Mouse (Mus musculus) lung, embryonic 16.5 days (tissue): ENCODE measurements around the gene Slc32a1. TPM values are rescaled to one million over a fixed set of nuclear protein-coding genes. Genes with fewer than 3 reads are reported as not detected.

ENCODE experiments used
- ATAC-seq: fragments of 200-750 bp; cut with Nextera tagmentation; 2 replicates; pipeline ENCODE4 v1.8.0; 2017; ENCODE audit warnings: low read depth, mild to moderate bottlenecking, moderate library complexity
- H3K27ac ChIP-seq: fragments of 300-500 bp; sonication (generic); 2 replicates; pipeline ENCODE4 v1.5.1; 2014; ENCODE audit warnings: mild to moderate bottlenecking, control low read depth, low read length
- H3K27me3 ChIP-seq: fragments of 300-500 bp; sonication (generic); 2 replicates; pipeline ENCODE4 v1.6.1; 2014; ENCODE audit warnings: low read depth, low read length, mixed read lengths; ENCODE audit not compliant: control insufficient read depth, insufficient read depth
- H3K36me3 ChIP-seq: fragments of 300-500 bp; sonication (generic); 2 replicates; pipeline ENCODE4 v1.6.1; 2014; ENCODE audit warnings: low read length; ENCODE audit not compliant: control insufficient read depth, insufficient read depth
- H3K4me1 ChIP-seq: fragments of 300-500 bp; sonication (generic); replicated peaks from 2 replicates; pipeline ENCODE4 v1.6.1; 2014; ENCODE audit warnings: low read length, mixed read lengths; ENCODE audit not compliant: control insufficient read depth, insufficient read depth
- H3K4me2 ChIP-seq: fragments of 300-500 bp; sonication (generic); 2 replicates; pipeline ENCODE4 v1.6.1; 2014; ENCODE audit warnings: low read depth, low read length, control low read depth
- H3K4me3 ChIP-seq: fragments of 300-500 bp; sonication (generic); 2 replicates; pipeline ENCODE4 v1.5.1; 2014; ENCODE audit warnings: mild to moderate bottlenecking, low read length, control low read depth
- H3K9ac ChIP-seq: fragments of 300-500 bp; sonication (generic); 2 replicates; pipeline ENCODE4 v1.6.1; 2014; ENCODE audit warnings: low read length, control low read depth
- H3K9me3 ChIP-seq: fragments of 300-500 bp; sonication (generic); 2 replicates; pipeline ENCODE4 v1.6.1; 2016; ENCODE audit warnings: low read length; ENCODE audit not compliant: control insufficient read depth
- WGBS: fragments of 180-500 bp; shearing (Covaris S2); extraction: QIAGEN DNeasy Blood & Tissue Kit; methylation state at CpG from one replicate; pipeline ENCODE4 v1.1.7; 2014; 5-methylcytosine and 5-hydroxymethylcytosine counted together
- polyA plus RNA-seq: library from polyadenylated mRNA; unstranded; fragments of >200 nt; fragmentation: Nextera tagmentation; extraction: Ambion mirVana; gene quantifications from 2 replicates; pipeline ENCODE4 v1.2.1, GENCODE M21; 2015

Slc32a1 gene
- polyA plus RNA-seq, 1 experiment from 2014 or later = not detected

GRCm38 (mm10) chr2:158616790-158617189, 6.2 kb downstream of the Slc32a1 start:
- H3K27ac ChIP-seq = no peak overlapping the region

GRCm38 (mm10) chr2:158624718-158625222, 14.2 kb downstream of the Slc32a1 start, which contains the start of gene Actr5:
Gene Actr5 (plus strand): TSS chr2:158624888.
- no peaks in the 10 kb centered on the region for H3K9me3 ChIP-seq
- peak within 1 kb of the TSS; percentile 93 for H3K4me2 ChIP-seq
- peak within 1 kb of the TSS; percentile 92 for H3K27ac ChIP-seq
- H3K4me1 ChIP-seq = peaks cover 11% of the 10 kb centered on the region
- 0% methylated on average over 39 of the region's 39 CpGs for WGBS
- peak within 1 kb of the TSS; percentile 88 for H3K4me3 ChIP-seq
- ATAC-seq = peak; percentile 98
- H3K9ac ChIP-seq = peak within 1 kb of the TSS; percentile 92
- H3K27me3 ChIP-seq = peaks cover 2% of the 10 kb centered on the region
- peaks cover 9% of the 10 kb centered on the region; the same call in 1 of the 2 replicates for H3K36me3 ChIP-seq

More at GRCm38 (mm10) chr2:158616790-158617189, 6.2 kb downstream of the Slc32a1 start:
- no peak overlapping the region for H3K4me2 ChIP-seq
- H3K4me1 ChIP-seq = 0 out of 2 replicates have a peak, but pooled peaks cover 2% of the 10 kb centered on the region
- no peak for ATAC-seq
- H3K9me3 ChIP-seq = no peaks in the 10 kb centered on the region
- H3K27me3 ChIP-seq = peaks cover 72% of the 10 kb centered on the region
- H3K36me3 ChIP-seq = no peaks in the 10 kb centered on the region
- H3K4me3 ChIP-seq = no peak overlapping the region
- 10% methylated on average over 11 of the region's 11 CpGs for WGBS
- H3K9ac ChIP-seq = no peak overlapping the region

GRCm38 (mm10) chr2:158625231-158625630, 14.7 kb downstream of the Slc32a1 start:
- ATAC-seq = peak; percentile 62; the same call in 1 of the 2 replicates
- Histone ChIP-seq H3K4me2 (peak overlapping the region; percentile 93), H3K4me3 (peak overlapping the region; percentile 88), H3K9me3 (no peaks in the 10 kb centered on the region), H3K9ac (peak overlapping the region; percentile 92), H3K27ac (peak overlapping the region; percentile 92), H3K27me3 (peaks cover under 1% of the 10 kb centered on the region), H3K36me3 (peaks cover 11% of the 10 kb centered on the region; the same call in 1 of the 2 replicates), H3K4me1 (peaks cover 11% of the 10 kb centered on the region)
- under 1% methylated on average over 43 of the region's 44 CpGs for WGBS

GRCm38 (mm10) chr2:158625697-158626096, 15.1 kb downstream of the Slc32a1 start:
- Histone ChIP-seq H3K36me3 (peaks cover 11% of the 10 kb centered on the region; the same call in 1 of the 2 replicates), H3K4me3 (peak overlapping the region; percentile 88), H3K9ac (peak overlapping the region; percentile 92), H3K9me3 (no peaks in the 10 kb centered on the region), H3K4me1 (peaks cover 11% of the 10 kb centered on the region), H3K27ac (no peak overlapping the region), H3K4me2 (peak overlapping the region; percentile 93), H3K27me3 (no peaks in the 10 kb centered on the region; the same call in none of the 2 replicates)
- ATAC-seq = no peak
- WGBS = 22% methylated on average over 8 of the region's 8 CpGs

GRCm38 (mm10) chr2:158628858-158629257, 18.3 kb downstream of the Slc32a1 start:
- Histone ChIP-seq H3K9me3 (no peaks in the 10 kb centered on the region), H3K4me1 (peaks cover 11% of the 10 kb centered on the region), H3K27me3 (no peaks in the 10 kb centered on the region), H3K4me2 (no peak overlapping the region), H3K27ac (no peak overlapping the region), H3K36me3 (peaks cover 37% of the 10 kb centered on the region), H3K9ac (no peak overlapping the region), H3K4me3 (no peak overlapping the region)
- 76% methylated on average over 3 of the region's 3 CpGs for WGBS
- ATAC-seq = no peak

- Histone ChIP-seq H3K36me3 (peaks cover 38% of the 10 kb centered on the region), H3K4me2 (no peak overlapping the region), H3K9me3 (no peaks in the 10 kb centered on the region), H3K9ac (no peak overlapping the region), H3K27ac (no peak overlapping the region), H3K4me3 (no peak overlapping the region), H3K27me3 (no peaks in the 10 kb centered on the region), H3K4me1 (peaks cover 11% of the 10 kb centered on the region)
- WGBS = 51% methylated on average over 1 of the region's 1 CpGs
- no peak for ATAC-seq
Measured at GRCm38 (mm10) chr2:158629414-158629813, 18.8 kb downstream of the Slc32a1 start.

GRCm38 (mm10) chr2:158631873-158632272, 21.3 kb downstream of the Slc32a1 start:
- ATAC-seq = no peak
- H3K27ac ChIP-seq = no peak overlapping the region
- H3K9me3 ChIP-seq = no peaks in the 10 kb centered on the region
- no peak overlapping the region for H3K4me2 ChIP-seq
- H3K9ac ChIP-seq = no peak overlapping the region
- peaks cover 55% of the 10 kb centered on the region for H3K36me3 ChIP-seq
- no peaks in the 10 kb centered on the region for H3K27me3 ChIP-seq
- no peak overlapping the region for H3K4me3 ChIP-seq
- WGBS = 82% methylated on average over 5 of the region's 5 CpGs
- H3K4me1 ChIP-seq = no peaks in the 10 kb centered on the region

GRCm38 (mm10) chr2:158641869-158642268, 31.3 kb downstream of the Slc32a1 start:
- 6% methylated on average over 2 of the region's 2 CpGs for WGBS
- H3K9ac ChIP-seq = no peak overlapping the region
- H3K36me3 ChIP-seq = peaks cover 18% of the 10 kb centered on the region
- no peak overlapping the region for H3K4me2 ChIP-seq
- no peak overlapping the region for H3K4me3 ChIP-seq
- H3K9me3 ChIP-seq = no peaks in the 10 kb centered on the region
- no peaks in the 10 kb centered on the region for H3K4me1 ChIP-seq
- 0 out of 2 replicates have a peak, but pooled peaks have one; percentile 43 for ATAC-seq
- H3K27ac ChIP-seq = no peak overlapping the region
- no peaks in the 10 kb centered on the region for H3K27me3 ChIP-seq

GRCm38 (mm10) chr2:158642587-158642986, 32.0 kb downstream of the Slc32a1 start:
- Histone ChIP-seq H3K4me2 (no peak overlapping the region), H3K4me1 (no peaks in the 10 kb centered on the region), H3K9ac (no peak overlapping the region), H3K27me3 (no peaks in the 10 kb centered on the region), H3K27ac (no peak overlapping the region), H3K9me3 (no peaks in the 10 kb centered on the region), H3K4me3 (no peak overlapping the region), H3K36me3 (peaks cover 12% of the 10 kb centered on the region)
- ATAC-seq = no peak
- 80% methylated on average over 2 of the region's 2 CpGs for WGBS
